Comparison of ENCODE assay signal across 8 mouse cellular contexts in the genomic region with DNA sequence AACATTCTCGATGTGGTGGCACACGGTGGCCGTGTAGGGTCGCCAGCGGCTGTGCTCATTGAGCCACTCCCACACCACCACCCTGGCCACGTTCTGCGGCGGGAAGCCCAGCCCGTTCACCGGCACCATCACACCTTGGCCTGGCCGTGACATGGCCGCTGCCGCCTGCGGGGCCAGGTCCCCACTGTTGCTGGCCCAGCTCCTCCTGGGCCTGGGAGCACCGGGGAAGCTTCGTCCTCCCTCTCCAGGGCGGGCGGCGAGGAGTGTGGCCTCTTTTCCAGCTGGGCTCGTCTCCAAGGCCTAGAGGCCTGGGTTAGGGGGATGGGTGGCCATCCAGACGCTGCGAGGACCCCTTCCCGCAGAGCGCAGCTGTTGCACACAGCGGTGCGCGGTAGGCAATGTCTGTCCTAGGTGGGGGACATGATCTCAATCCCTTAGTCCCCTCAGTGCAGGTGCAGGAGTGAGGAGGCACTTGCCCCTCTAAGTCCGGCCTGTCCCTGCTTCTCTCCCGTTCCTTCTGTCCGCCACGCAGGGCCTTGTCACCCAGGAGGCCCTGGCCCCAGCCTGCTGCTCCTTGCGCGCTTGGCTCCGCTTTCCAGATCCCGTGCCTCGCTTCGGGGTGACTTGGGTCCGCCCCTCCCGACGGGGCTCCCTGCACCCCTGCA. TPM values are rescaled to one million over a fixed set of nuclear protein-coding genes. Genes with fewer than 3 reads are reported as not detected.
DNase-seq lines count a peak whose midpoint lies in the region; ATAC-seq lines count a peak whose summit lies in the region.
"Had no signal": no experiment of that assay in that cellular context is flagged by ENCODE, and none has a peak within 500 bp of the region (broad histone marks: within the 10 kb centered on the region; RNA-seq: fewer than 3 reads in every experiment).

No protein-coding gene starts in this region.

- peaks cover 10% of the 10 kb centered on the region; the same call in 1 of the 2 replicates for H3K4me1 ChIP-seq in liver, embryonic 11.5 days (replicated peaks; ENCODE audit: control insufficient read depth, insufficient read depth, low read length)
- peaks cover 28% of the 10 kb centered on the region for H3K4me1 ChIP-seq in embryonic facial prominence, embryonic 12.5 days
- H3K4me1 ChIP-seq in intestine, embryonic 14.5 days (replicated peaks; ENCODE audit: control insufficient read depth, insufficient read depth, low read length): peaks cover 7% of the 10 kb centered on the region
- peaks cover 71% of the 10 kb centered on the region for H3K4me1 ChIP-seq in midbrain, embryonic 15.5 days

- no peak; the same call in 1 of the 2 replicates for ATAC-seq in liver, embryonic 11.5 days (replicated peaks; ENCODE audit: low FRiP score)
- no peak for ATAC-seq in embryonic facial prominence, embryonic 12.5 days (ENCODE audit: insufficient number of reproducible peaks, insufficient read depth, low FRiP score, low TSS enrichment)
- ATAC-seq in intestine, embryonic 14.5 days (replicated peaks; ENCODE audit: low FRiP score, low TSS enrichment, low read depth): 0 out of 2 replicates have a peak, but pooled peaks have one; percentile 38
- ATAC-seq in midbrain, embryonic 15.5 days (replicated peaks): peak; percentile 38

- H3K27me3 ChIP-seq in liver, embryonic 11.5 days (replicated peaks; ENCODE audit: control insufficient read depth, insufficient read depth, low read length): peaks cover 82% of the 10 kb centered on the region
- peaks cover 81% of the 10 kb centered on the region for H3K27me3 ChIP-seq in embryonic facial prominence, embryonic 12.5 days
- H3K27me3 ChIP-seq in intestine, embryonic 14.5 days (replicated peaks; ENCODE audit: control insufficient read depth, insufficient read depth, low read length): peaks cover 50% of the 10 kb centered on the region
- no peaks in the 10 kb centered on the region for H3K27me3 ChIP-seq in midbrain, embryonic 15.5 days (replicated peaks)

- 0 out of 2 replicates have a peak overlapping the region, but pooled peaks have one; percentile 30 for H3K9ac ChIP-seq in liver, embryonic 11.5 days (ENCODE audit: low read depth, low read length)
- peak overlapping the region; percentile 64 for H3K9ac ChIP-seq in embryonic facial prominence, embryonic 12.5 days
- H3K9ac ChIP-seq in intestine, embryonic 14.5 days (ENCODE audit: low read length): peak overlapping the region; percentile 44
- H3K9ac ChIP-seq in midbrain, embryonic 15.5 days: peak overlapping the region; percentile 98

- 8% methylated on average over 40 of the region's 40 CpGs for WGBS in liver, embryonic 11.5 days
- WGBS in embryonic facial prominence, embryonic 12.5 days: 2% methylated on average over 37 of the region's 40 CpGs
- WGBS in intestine, embryonic 14.5 days: 3% methylated on average over 39 of the region's 40 CpGs
- 1% methylated on average over 40 of the region's 40 CpGs for WGBS in midbrain, embryonic 15.5 days

- no peak for DNase-seq in liver, embryonic 11.5 days (ENCODE audit: low spot score)
- no peak for DNase-seq in liver
- DNase-seq in cerebellum, adult 11-12 months: peak; percentile 77
- DNase-seq in intestine, embryonic 14.5 days (ENCODE audit: low spot score): peak; percentile 73
- DNase-seq in spleen, postnatal 36 days (ENCODE audit: low spot score in 2 of 2): no peak

- peak overlapping the region; percentile 33 for H3K4me3 ChIP-seq in liver, embryonic 11.5 days (ENCODE audit: low read depth, low read length)
- H3K4me3 ChIP-seq in embryonic facial prominence, embryonic 12.5 days: peak overlapping the region; percentile 56
- peak overlapping the region; percentile 45 for H3K4me3 ChIP-seq in intestine, embryonic 14.5 days (ENCODE audit: low read depth, low read length)
- peak overlapping the region; percentile 77 for H3K4me3 ChIP-seq in midbrain, embryonic 15.5 days

- no peaks in the 10 kb centered on the region for H3K9me3 ChIP-seq in liver, embryonic 11.5 days (ENCODE audit: control insufficient read depth, low read length)
- no peaks in the 10 kb centered on the region for H3K9me3 ChIP-seq in embryonic facial prominence, embryonic 12.5 days
- H3K9me3 ChIP-seq in intestine, embryonic 14.5 days (ENCODE audit: control insufficient read depth, low read length): no peaks in the 10 kb centered on the region
- H3K9me3 ChIP-seq in midbrain, embryonic 15.5 days: no peaks in the 10 kb centered on the region

- H3K27ac ChIP-seq in liver, embryonic 11.5 days (ENCODE audit: low read depth, low read length): no peak overlapping the region
- no peak overlapping the region for H3K27ac ChIP-seq in embryonic facial prominence, embryonic 12.5 days
- no peak overlapping the region for H3K27ac ChIP-seq in intestine, embryonic 14.5 days (ENCODE audit: low read depth)
- H3K27ac ChIP-seq in midbrain, embryonic 15.5 days: peak overlapping the region; percentile 88
- H3K27ac ChIP-seq: macrophage had no signal

- H3K4me2 ChIP-seq in liver, embryonic 11.5 days: peak overlapping the region; percentile 58
- peak overlapping the region; percentile 96 for H3K4me2 ChIP-seq in embryonic facial prominence, embryonic 12.5 days (replicated peaks)
- peak overlapping the region; percentile 81 for H3K4me2 ChIP-seq in intestine, embryonic 14.5 days (ENCODE audit: low read length)
- H3K4me2 ChIP-seq in midbrain, embryonic 15.5 days: peak overlapping the region; percentile 95

- no peaks in the 10 kb centered on the region for H3K36me3 ChIP-seq in liver, embryonic 11.5 days (ENCODE audit: control insufficient read depth, insufficient read depth, low read length)
- no peaks in the 10 kb centered on the region for H3K36me3 ChIP-seq in embryonic facial prominence, embryonic 12.5 days
- H3K36me3 ChIP-seq in intestine, embryonic 14.5 days (ENCODE audit: control insufficient read depth, insufficient read depth, low read length): no peaks in the 10 kb centered on the region
- no peaks in the 10 kb centered on the region for H3K36me3 ChIP-seq in midbrain, embryonic 15.5 days (replicated peaks)

RNA-seq across cellular contexts. Expression of a gene that starts 1.4 kb away (rescaled TPM):
- polyA plus RNA-seq in liver, embryonic 11.5 days (2014; fragmentation: Nextera tagmentation; extraction: Ambion mirVana): 0.23 and 1.1 TPM in 2 replicates
- polyA plus RNA-seq in embryonic facial prominence, embryonic 12.5 days (2016; fragmentation: Nextera tagmentation; extraction: Ambion mirVana): 8.9 and 9.1 TPM in 2 replicates
- 3.7 and 4.0 TPM in 2 replicates for polyA plus RNA-seq in intestine, embryonic 14.5 days (2014; fragmentation: Nextera tagmentation; extraction: Ambion mirVana)
- polyA plus RNA-seq in midbrain, embryonic 15.5 days (2015; fragmentation: Nextera tagmentation; extraction: Ambion mirVana): 64.5 and 68.9 TPM in 2 replicates

RNA-seq across cellular contexts. Expression of a gene that starts 39.4 kb away (rescaled TPM):
- polyA plus RNA-seq in liver, embryonic 11.5 days (2014; fragmentation: Nextera tagmentation; extraction: Ambion mirVana): 0.23 and 0.29 TPM in 2 replicates
- polyA plus RNA-seq in embryonic facial prominence, embryonic 12.5 days (2016; fragmentation: Nextera tagmentation; extraction: Ambion mirVana): 0.18 and 0.26 TPM in 2 replicates
- 0.26 and 0.50 TPM in 2 replicates for polyA plus RNA-seq in intestine, embryonic 14.5 days (2014; fragmentation: Nextera tagmentation; extraction: Ambion mirVana)
- polyA plus RNA-seq in midbrain, embryonic 15.5 days (2015; fragmentation: Nextera tagmentation; extraction: Ambion mirVana): 0.43 and 0.59 TPM in 2 replicates

Comparison
In these comparisons a context has a peak if more than half of its experiments do, and no peak if none do; other contexts are left out.
1. ATAC-seq: peak in intestine, embryonic 14.5 days (single experiment) and midbrain, embryonic 15.5 days (single experiment); none in liver, embryonic 11.5 days (single experiment) and embryonic facial prominence, embryonic 12.5 days (single experiment).
2. DNase-seq: peak in cerebellum, adult 11-12 months (single experiment) and intestine, embryonic 14.5 days (single experiment); none in liver, embryonic 11.5 days (single experiment), liver (single experiment) and spleen, postnatal 36 days (0 of 2).
3. H3K9ac ChIP-seq: peak in every context shown above with its lines; median percentile 98 in midbrain, embryonic 15.5 days; 64 in embryonic facial prominence, embryonic 12.5 days; 44 in intestine, embryonic 14.5 days; 30 in liver, embryonic 11.5 days.
4. Peak in every context shown above with its lines, with median percentiles within 50 percentile points of each other: H3K4me2 ChIP-seq and H3K4me3 ChIP-seq.